Mouse (Mus musculus): ENCODE measurements at regions not wholly inside any gene's neighbourhood (a gene's known extent, or its start where the extent isn't known, plus 50 kb on each side); places are given as distances from the start of the nearest gene placed in this dataset.

DNA sequence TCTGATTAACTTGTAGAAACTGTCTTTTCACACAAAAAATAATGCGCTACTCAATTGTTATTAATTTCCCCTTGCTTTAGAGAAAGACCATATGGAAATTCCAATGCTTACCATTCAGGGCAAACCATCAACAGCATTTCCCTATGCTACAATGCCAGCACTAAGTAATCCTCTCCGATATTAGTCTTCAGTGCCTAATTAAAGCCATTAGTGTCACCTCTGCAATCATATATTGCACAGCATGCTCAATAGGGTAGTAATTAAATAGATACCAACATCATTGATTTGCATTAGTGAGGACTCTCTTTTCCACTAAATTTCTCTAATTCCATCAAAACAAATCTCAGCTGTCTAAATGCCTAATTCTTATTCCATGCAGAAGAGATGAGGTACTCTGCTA, 2511.2 kb downstream of the Gm37988 start:
- TF ChIP-seq MAFK (IDR thresholded peaks at IDR 0.05; ENCODE audit: insufficient read depth, low read depth, low read length) (no peak), ZNF384 (IDR thresholded peaks at IDR 0.05; ENCODE audit: low read depth, low read length) (no peak), ZC3H11A (IDR thresholded peaks at IDR 0.05; ENCODE audit: borderline replicate concordance, low read depth, low read length) (no peak), CHD2 (IDR thresholded peaks at IDR 0.05; ENCODE audit: low read depth, low read length) (no peak), HCFC1 (IDR thresholded peaks at IDR 0.05; ENCODE audit: borderline replicate concordance, insufficient read depth, low read length) (no peak)

Measured in ES-E14 (cell line).